Mouse (Mus musculus) left cerebral cortex, adult 18-20 months (tissue): ENCODE measurements around the gene Psma4. TPM values are rescaled to one million over a fixed set of nuclear protein-coding genes. Genes with fewer than 3 reads are reported as not detected.
A peak's percentile ranks its signal among the peaks of the same experiment; 100 is the strongest.
"Not testable (repeated sequence)": the region's sequence is repeated elsewhere in the genome, so short reads cannot be mapped to it uniquely, and the experiment has no call there.

Experiments
- DNase-seq, 2 experiments: peaks; one replicate each; pipeline ENCODE4 v3.0.0; 2021 to 2022; ENCODE audit warnings: low spot score in 2 of 2, mixed read lengths in 1 of 2
- long read RNA-seq, 2 experiments: library from polyadenylated mRNA; stranded (forward); transcript quantifications; one replicate each; pipeline ENCODE4 v2.0.0; 2021
- total RNA-seq, 2 experiments: library from RNA; stranded (reverse); gene quantifications; 2 replicates each; pipeline ENCODE4 v1.2.3; 2021

Gene Psma4
- 100 to 1,000 TPM; 114 TPM for total RNA-seq
- long read RNA-seq, experiment 1, transcript Psma4-201 (9 exons, 1,165 nt) = major isoform, 54 of 64 reads
- long read RNA-seq, experiment 1, partial matches to known transcripts = 2 of 64 reads
- long read RNA-seq, experiment 1, other reads (novel, unspliced or antisense) = 8 of 64 reads
- long read RNA-seq, experiment 2, transcript Psma4-201 (9 exons, 1,165 nt) = major isoform, 53 of 60 reads
- long read RNA-seq, experiment 2, partial matches to known transcripts = 2 of 60 reads
- long read RNA-seq, experiment 2, other reads (novel, unspliced or antisense) = 5 of 60 reads

- peak; percentile 85 to 89 for DNase-seq
These were observed at the start of gene Psma4, which contains the start of gene AY074887 for GRCm38 (mm10) chr9:54950575-54951321. Psma4 (plus strand) TSS chr9:54950790. AY074887 (minus strand) TSS chr9:54950998.

GRCm38 (mm10) chr9:54909446-54909845 lies 41.1 kb upstream of the Psma4 start:
- DNase-seq = no peak

GRCm38 (mm10) chr9:54915576-54915975 lies 35.0 kb upstream of the Psma4 start:
- no peak for DNase-seq

- DNase-seq = no peak
These were observed 34.2 kb upstream of the Psma4 start for GRCm38 (mm10) chr9:54916401-54916800.

- peak; percentile 73 to 88 for DNase-seq
These were observed 33.4 kb upstream of the Psma4 start, which contains the start of gene Hykk for GRCm38 (mm10) chr9:54917010-54917677. Hykk (plus strand) TSS chr9:54917283.

- no peak for DNase-seq
These were observed 32.4 kb upstream of the Psma4 start for GRCm38 (mm10) chr9:54918191-54918590.

- DNase-seq = no peak
These were observed 31.8 kb upstream of the Psma4 start for GRCm38 (mm10) chr9:54918781-54919180.

GRCm38 (mm10) chr9:54919946-54920345 lies 30.6 kb upstream of the Psma4 start:
- no peak for DNase-seq

GRCm38 (mm10) chr9:54930741-54931140 lies 19.8 kb upstream of the Psma4 start:
- no peak for DNase-seq

- DNase-seq = no peak
These were observed 18.8 kb upstream of the Psma4 start for GRCm38 (mm10) chr9:54931765-54932164.

- no peak for DNase-seq
These were observed 18.2 kb upstream of the Psma4 start for GRCm38 (mm10) chr9:54932379-54932778.

GRCm38 (mm10) chr9:54942071-54942470 lies 8.5 kb upstream of the Psma4 start:
- DNase-seq = no peak

GRCm38 (mm10) chr9:54944467-54944866 lies 6.1 kb upstream of the Psma4 start:
- no peak for DNase-seq

- DNase-seq = no peak
These were observed 4.3 kb upstream of the Psma4 start for GRCm38 (mm10) chr9:54946256-54946655.

- DNase-seq = no peak
These were observed 1.1 kb upstream of the Psma4 start for GRCm38 (mm10) chr9:54949465-54949864.

- not testable (repeated sequence) for DNase-seq
These were observed 428 bp upstream of the Psma4 start for GRCm38 (mm10) chr9:54950162-54950561.

- DNase-seq = no peak
These were observed 10.5 kb downstream of the Psma4 start for GRCm38 (mm10) chr9:54961059-54961458.

GRCm38 (mm10) chr9:54963669-54964068 lies 13.1 kb downstream of the Psma4 start:
- DNase-seq = no peak

GRCm38 (mm10) chr9:54969972-54970637 lies 19.5 kb downstream of the Psma4 start:
- DNase-seq = no peak

GRCm38 (mm10) chr9:54980674-54981073 lies 30.1 kb downstream of the Psma4 start, which contains the start of gene Chrna5:
Chrna5 (plus strand) TSS chr9:54980880.
- DNase-seq = no peak
